Mouse (Mus musculus) midbrain, embryonic 16.5 days (tissue): Measurements from ENCODE around the gene Tmem205. TPM values are rescaled to one million over a fixed set of nuclear protein-coding genes. Genes with fewer than 3 reads are reported as not detected.

Experiments
- ATAC-seq: fragments of 200-750 bp; cut with Nextera tagmentation; 2 replicates; pipeline ENCODE4 v1.8.0; 2017; ENCODE audit warnings: moderate TSS enrichment
- H3K27ac ChIP-seq: fragments of 300-500 bp; sonication (generic); 2 replicates; pipeline ENCODE4 v1.5.1; 2014; ENCODE audit warnings: mild to moderate bottlenecking, low read length, mixed read lengths
- H3K27me3 ChIP-seq: fragments of 300-500 bp; sonication (generic); 2 replicates; pipeline ENCODE4 v1.6.1; 2014; ENCODE audit warnings: low read depth, low read length, mixed read lengths; ENCODE audit not compliant: control insufficient read depth, insufficient read depth
- H3K36me3 ChIP-seq: fragments of 300-500 bp; sonication (generic); 2 replicates; pipeline ENCODE4 v1.6.1; 2014; ENCODE audit warnings: mild to moderate bottlenecking, low read length, moderate library complexity, mixed read lengths; ENCODE audit not compliant: control insufficient read depth, insufficient read depth
- H3K4me1 ChIP-seq: fragments of 300-500 bp; sonication (generic); 2 replicates; pipeline ENCODE4 v1.6.1; 2014; ENCODE audit warnings: mild to moderate bottlenecking, low read length, mixed read lengths; ENCODE audit not compliant: control insufficient read depth, insufficient read depth
- H3K4me2 ChIP-seq: fragments of 300-500 bp; sonication (generic); 2 replicates; pipeline ENCODE4 v1.6.1; 2014; ENCODE audit warnings: mild to moderate bottlenecking, low read length, mixed read lengths
- H3K4me3 ChIP-seq: fragments of 300-500 bp; sonication (generic); 2 replicates; pipeline ENCODE4 v1.5.1; 2014; ENCODE audit warnings: low read depth, mild to moderate bottlenecking, low read length, moderate library complexity, mixed read lengths
- H3K9ac ChIP-seq: fragments of 300-500 bp; sonication (generic); 2 replicates; pipeline ENCODE4 v1.6.1; 2014; ENCODE audit warnings: low read depth, low read length, mixed read lengths
- H3K9me3 ChIP-seq: fragments of 300-500 bp; sonication (generic); replicated peaks from 2 replicates; pipeline ENCODE4 v1.6.1; 2014; ENCODE audit warnings: mild to moderate bottlenecking, low read length, mixed read lengths; ENCODE audit not compliant: control insufficient read depth, poor library complexity, severe bottlenecking
- WGBS: fragments of 180-500 bp; shearing (Covaris S2); extraction: QIAGEN DNeasy Blood & Tissue Kit; methylation state at CpG from one replicate; pipeline ENCODE4 v1.1.7; 2014; 5-methylcytosine and 5-hydroxymethylcytosine counted together
- polyA plus RNA-seq: library from polyadenylated mRNA; unstranded; fragments of >200 nt; fragmentation: Nextera tagmentation; extraction: Ambion mirVana; gene quantifications from 2 replicates; pipeline ENCODE4 v1.2.1, GENCODE M21; 2015

Gene Tmem205
- polyA plus RNA-seq, 1 experiment from 2014 or later, result 47.2 TPM

GRCm38 (mm10) chr9:21936692-21937570 is 9.6 kb upstream of the Tmem205 start, which contains the start of gene Plppr2:
TSS of gene Plppr2 (plus strand) at chr9:21937033.
- Histone ChIP-seq H3K4me1 (peaks cover 23% of the 10 kb centered on the region), H3K27me3 (no peaks in the 10 kb centered on the region), H3K4me3 (peak within 1 kb of the TSS; percentile 58), H3K4me2 (peak within 1 kb of the TSS; percentile 62), H3K9me3 (no peaks in the 10 kb centered on the region), H3K36me3 (peaks cover 5% of the 10 kb centered on the region), H3K27ac (peak within 1 kb of the TSS; percentile 86), H3K9ac (peak within 1 kb of the TSS; percentile 80)
- peak; percentile 90 for ATAC-seq
- WGBS, result under 1% methylated on average over 40 of the region's 43 CpGs

DNA sequence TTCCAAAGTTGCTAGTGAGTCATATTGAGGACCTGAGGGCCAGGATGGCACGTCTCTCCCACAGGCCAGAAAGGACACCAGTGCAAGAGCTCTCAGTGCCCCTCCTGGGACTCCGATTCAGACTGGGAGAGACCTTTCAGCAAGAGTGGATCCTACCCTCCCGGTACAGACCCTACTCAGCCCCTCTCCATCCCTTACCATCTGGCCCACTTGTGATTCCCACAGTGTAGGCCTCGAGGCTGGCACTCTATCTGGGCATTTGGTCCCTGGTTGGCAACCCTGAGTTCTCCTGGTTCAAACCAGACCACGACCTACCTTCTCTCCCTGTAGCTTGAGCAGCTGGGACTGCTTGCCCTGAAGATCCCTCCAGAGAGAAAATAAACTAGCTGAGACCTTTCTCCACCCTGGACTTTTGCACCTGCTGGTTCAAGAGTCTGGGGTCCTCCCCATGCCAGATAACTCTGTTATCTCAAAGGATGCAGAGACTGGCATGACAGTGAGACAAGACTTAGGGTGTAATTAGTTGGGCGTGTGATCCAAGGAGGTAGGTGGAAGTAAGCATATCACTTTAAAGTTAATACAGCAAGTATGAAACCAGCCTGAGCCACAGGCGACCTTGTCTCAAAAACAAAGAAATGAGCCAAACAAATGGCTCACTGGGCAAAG is 8.2 kb upstream of the Tmem205 start:
- ATAC-seq, result no peak
- Histone ChIP-seq H3K4me3 (no peak overlapping the region), H3K27me3 (no peaks in the 10 kb centered on the region), H3K9me3 (no peaks in the 10 kb centered on the region), H3K4me1 (peaks cover 23% of the 10 kb centered on the region), H3K27ac (0 out of 2 replicates have a peak overlapping the region, but pooled peaks have one; percentile 86), H3K4me2 (peak overlapping the region; percentile 62; the same call in 1 of the 2 replicates), H3K36me3 (peaks cover 1% of the 10 kb centered on the region), H3K9ac (peak overlapping the region; percentile 4; the same call in 1 of the 2 replicates)
- WGBS, result 90% methylated on average over 7 of the region's 7 CpGs

GRCm38 (mm10) chr9:21934021-21934420 is 6.7 kb upstream of the Tmem205 start:
- no peak overlapping the region for H3K4me3 ChIP-seq
- no peaks in the 10 kb centered on the region for H3K36me3 ChIP-seq
- no peaks in the 10 kb centered on the region for H3K9me3 ChIP-seq
- WGBS, result 92% methylated on average over 12 of the region's 12 CpGs
- H3K27me3 ChIP-seq, result no peaks in the 10 kb centered on the region
- H3K27ac ChIP-seq, result no peak overlapping the region
- no peak overlapping the region for H3K9ac ChIP-seq
- H3K4me2 ChIP-seq, result no peak overlapping the region
- no peak for ATAC-seq
- H3K4me1 ChIP-seq, result peaks cover 19% of the 10 kb centered on the region

GRCm38 (mm10) chr9:21932445-21933137 is 5.2 kb upstream of the Tmem205 start:
- Histone ChIP-seq H3K9ac (no peak overlapping the region), H3K36me3 (no peaks in the 10 kb centered on the region), H3K4me3 (no peak overlapping the region), H3K4me1 (peaks cover 10% of the 10 kb centered on the region; the same call in 1 of the 2 replicates), H3K9me3 (no peaks in the 10 kb centered on the region), H3K27ac (no peak overlapping the region), H3K4me2 (no peak overlapping the region), H3K27me3 (no peaks in the 10 kb centered on the region)
- no peak for ATAC-seq
- 67% methylated on average over 12 of the region's 12 CpGs for WGBS

GRCm38 (mm10) chr9:21932006-21932405 is 4.7 kb upstream of the Tmem205 start:
- ATAC-seq, result no peak
- 56% methylated on average over 2 of the region's 2 CpGs for WGBS

GRCm38 (mm10) chr9:21929208-21929607 is 1.9 kb upstream of the Tmem205 start:
- no peaks in the 10 kb centered on the region for H3K27me3 ChIP-seq
- no peak overlapping the region for H3K4me2 ChIP-seq
- no peak overlapping the region for H3K4me3 ChIP-seq
- H3K27ac ChIP-seq, result no peak overlapping the region
- H3K9me3 ChIP-seq, result no peaks in the 10 kb centered on the region
- no peak overlapping the region for H3K9ac ChIP-seq
- ATAC-seq, result no peak
- no peaks in the 10 kb centered on the region for H3K36me3 ChIP-seq
- WGBS, result 81% methylated on average over 3 of the region's 3 CpGs
- H3K4me1 ChIP-seq, result peaks cover 11% of the 10 kb centered on the region

More at GRCm38 (mm10) chr9:21932006-21932405, 4.7 kb upstream of the Tmem205 start:
- H3K27ac ChIP-seq, result no peak overlapping the region
- no peak overlapping the region for H3K4me2 ChIP-seq
- no peak overlapping the region for H3K9ac ChIP-seq
- no peak overlapping the region for H3K4me3 ChIP-seq
- no peaks in the 10 kb centered on the region for H3K36me3 ChIP-seq
- no peaks in the 10 kb centered on the region for H3K27me3 ChIP-seq
- H3K9me3 ChIP-seq, result no peaks in the 10 kb centered on the region
- H3K4me1 ChIP-seq, result peaks cover 10% of the 10 kb centered on the region; the same call in 1 of the 2 replicates

DNA sequence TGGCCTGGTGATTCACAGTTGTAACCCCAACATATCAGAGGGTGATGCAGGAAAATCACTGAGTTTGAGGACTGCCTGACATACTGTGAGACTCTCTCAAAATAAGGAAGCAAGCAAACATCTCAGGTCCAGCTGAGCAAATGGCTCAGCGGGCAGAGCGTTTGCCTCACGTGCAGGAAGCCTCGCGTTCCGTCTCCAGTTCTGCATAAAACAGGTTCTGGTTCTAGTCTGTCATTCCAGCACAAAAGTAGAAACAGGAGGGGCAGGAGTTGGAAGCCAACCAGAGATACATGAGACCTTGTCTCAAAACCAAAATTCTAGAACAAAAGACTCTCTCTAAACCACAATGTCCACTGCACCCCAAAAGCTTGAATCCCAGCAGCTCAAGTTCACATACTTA is 572 bp downstream of the Tmem205 start:
- ATAC-seq, result 0 out of 2 replicates have a peak, but pooled peaks have one; percentile 0
- peak overlapping the region; percentile 69 for H3K9ac ChIP-seq
- WGBS, result 3% methylated on average over 6 of the region's 6 CpGs

DNA sequence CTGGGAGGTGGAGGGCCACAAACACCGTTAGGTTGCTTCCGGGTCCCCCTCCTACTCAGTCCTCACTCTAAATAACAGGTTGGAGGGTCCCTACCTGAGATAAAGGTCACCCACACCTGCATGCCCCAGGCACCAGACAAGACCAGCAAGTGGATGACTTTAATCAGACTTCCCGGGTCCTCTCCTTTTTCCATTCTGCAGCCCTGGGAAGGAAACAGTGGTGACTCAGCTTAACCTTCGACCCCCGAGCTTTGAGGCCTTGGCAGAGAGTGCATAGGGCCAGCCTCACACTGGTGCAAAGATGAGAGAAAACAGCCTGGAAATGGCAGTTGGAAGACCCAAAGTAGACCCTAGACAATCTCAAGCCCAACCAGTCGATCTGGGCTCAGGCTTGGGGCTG is 1.2 kb downstream of the Tmem205 start:
- Histone ChIP-seq H3K4me1 (peaks cover 11% of the 10 kb centered on the region), H3K4me2 (peak overlapping the region; percentile 67), H3K9ac (peak overlapping the region; percentile 69), H3K9me3 (no peaks in the 10 kb centered on the region), H3K27me3 (no peaks in the 10 kb centered on the region), H3K4me3 (peak overlapping the region; percentile 51), H3K36me3 (no peaks in the 10 kb centered on the region), H3K27ac (peak overlapping the region; percentile 77; the same call in 1 of the 2 replicates)
- ATAC-seq, result no peak
- WGBS, result 81% methylated on average over 6 of the region's 6 CpGs

More for the DNA sequence above, 572 bp downstream of the Tmem205 start:
- Histone ChIP-seq H3K36me3 (no peaks in the 10 kb centered on the region), H3K27ac (peak overlapping the region; percentile 77), H3K4me2 (peak overlapping the region; percentile 67), H3K4me3 (peak overlapping the region; percentile 51), H3K4me1 (peaks cover 11% of the 10 kb centered on the region), H3K9me3 (no peaks in the 10 kb centered on the region), H3K27me3 (no peaks in the 10 kb centered on the region)
